Mouse (Mus musculus): ENCODE results near the gene Plpp1. TPM values are rescaled to one million over a fixed set of nuclear protein-coding genes. Genes with fewer than 3 reads are reported as not detected.

Plpp1 gene
- polyA plus RNA-seq, 1 experiment from 2014 or later = 137 TPM

DNA sequence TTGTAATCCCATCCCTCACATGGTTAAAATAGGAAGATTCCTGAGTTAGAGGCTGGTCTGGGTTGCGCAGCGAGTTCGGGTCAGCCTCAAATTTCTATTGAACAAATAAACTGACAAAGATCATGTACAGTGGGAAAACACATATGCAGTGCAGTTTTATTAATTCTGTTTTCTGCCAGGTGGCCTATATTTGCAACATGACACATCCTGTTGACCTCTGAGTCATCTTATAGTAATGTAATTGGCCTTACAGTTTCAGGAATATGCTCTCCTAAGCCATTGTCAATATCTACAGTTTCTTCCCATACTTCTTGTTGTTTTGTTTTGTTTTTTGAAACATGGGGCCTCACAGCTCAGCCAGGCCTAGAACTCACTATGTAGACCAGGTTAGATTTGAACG is 3.1 kb downstream of the Plpp1 start:
- ATAC-seq (ENCODE audit: low FRiP score, low TSS enrichment) (no peak), DNase-seq (ENCODE audit: low spot score) (no peak)
- peak overlapping the region; percentile 6; the same call in 1 of the 2 replicates for H3K4me2 ChIP-seq (replicated peaks; ENCODE audit: low read depth)
- 68% methylated on average over 4 of the region's 4 CpGs for WGBS
- no peaks in the 10 kb centered on the region for H3K27me3 ChIP-seq (ENCODE audit: control insufficient read depth, insufficient read depth, low read length)
- H3K27ac ChIP-seq (replicated peaks) = no peak overlapping the region
- H3K4me3 ChIP-seq (ENCODE audit: low read depth, low read length) = no peak overlapping the region; the same call in 1 of the 2 replicates
- no peaks in the 10 kb centered on the region for H3K9me3 ChIP-seq (ENCODE audit: control insufficient read depth, low read length)
- 0 out of 2 replicates have a peak, but pooled peaks cover 2% of the 10 kb centered on the region for H3K4me1 ChIP-seq (replicated peaks; ENCODE audit: control insufficient read depth, insufficient read depth)
- H3K9ac ChIP-seq (ENCODE audit: low read length) = no peak overlapping the region
- TF ChIP-seq EP300 (optimal IDR thresholded peaks at IDR 0.05) (no peak), CTCF (IDR thresholded peaks at IDR 0.05; ENCODE audit: low read depth) (no peak)
- peaks cover 8% of the 10 kb centered on the region; the same call in 1 of the 2 replicates for H3K36me3 ChIP-seq (ENCODE audit: control insufficient read depth, insufficient read depth, low read length)

DNA sequence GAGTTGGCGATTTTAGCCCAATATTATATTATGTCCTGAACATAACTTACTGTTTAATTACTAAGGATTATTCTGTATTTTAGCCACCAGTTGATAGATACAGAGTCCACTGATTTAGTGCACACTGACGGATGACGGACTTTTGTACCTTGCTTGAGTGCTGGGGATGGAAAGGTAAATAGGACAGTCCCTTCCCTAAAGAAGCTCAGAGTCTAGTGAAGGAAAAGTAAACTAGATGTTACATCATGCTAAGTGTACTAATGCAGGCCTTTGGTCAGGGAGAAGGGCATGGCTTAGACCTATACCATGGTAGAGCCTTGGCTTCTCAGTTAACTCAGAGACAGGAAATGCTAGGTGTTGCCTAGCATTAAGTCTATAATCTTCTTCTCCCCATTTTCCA is 4.9 kb downstream of the Plpp1 start:
- Histone ChIP-seq H3K4me2 (replicated peaks; ENCODE audit: low read depth) (no peak overlapping the region), H3K9me3 (ENCODE audit: control insufficient read depth, low read length) (no peaks in the 10 kb centered on the region), H3K36me3 (ENCODE audit: control insufficient read depth, insufficient read depth, low read length) (peaks cover 8% of the 10 kb centered on the region; the same call in 1 of the 2 replicates), H3K27ac (replicated peaks) (no peak overlapping the region), H3K27me3 (ENCODE audit: control insufficient read depth, insufficient read depth, low read length) (no peaks in the 10 kb centered on the region), H3K4me1 (replicated peaks; ENCODE audit: control insufficient read depth, insufficient read depth) (0 out of 2 replicates have a peak, but pooled peaks cover 2% of the 10 kb centered on the region), H3K9ac (ENCODE audit: low read length) (no peak overlapping the region), H3K4me3 (ENCODE audit: low read depth, low read length) (no peak overlapping the region)
- WGBS = 94% methylated on average over 3 of the region's 3 CpGs
- TF ChIP-seq EP300 (optimal IDR thresholded peaks at IDR 0.05) (no peak), CTCF (IDR thresholded peaks at IDR 0.05; ENCODE audit: low read depth) (no peak)
- no peak for ATAC-seq (ENCODE audit: low FRiP score, low TSS enrichment)
- DNase-seq (ENCODE audit: low spot score) = no peak

DNA sequence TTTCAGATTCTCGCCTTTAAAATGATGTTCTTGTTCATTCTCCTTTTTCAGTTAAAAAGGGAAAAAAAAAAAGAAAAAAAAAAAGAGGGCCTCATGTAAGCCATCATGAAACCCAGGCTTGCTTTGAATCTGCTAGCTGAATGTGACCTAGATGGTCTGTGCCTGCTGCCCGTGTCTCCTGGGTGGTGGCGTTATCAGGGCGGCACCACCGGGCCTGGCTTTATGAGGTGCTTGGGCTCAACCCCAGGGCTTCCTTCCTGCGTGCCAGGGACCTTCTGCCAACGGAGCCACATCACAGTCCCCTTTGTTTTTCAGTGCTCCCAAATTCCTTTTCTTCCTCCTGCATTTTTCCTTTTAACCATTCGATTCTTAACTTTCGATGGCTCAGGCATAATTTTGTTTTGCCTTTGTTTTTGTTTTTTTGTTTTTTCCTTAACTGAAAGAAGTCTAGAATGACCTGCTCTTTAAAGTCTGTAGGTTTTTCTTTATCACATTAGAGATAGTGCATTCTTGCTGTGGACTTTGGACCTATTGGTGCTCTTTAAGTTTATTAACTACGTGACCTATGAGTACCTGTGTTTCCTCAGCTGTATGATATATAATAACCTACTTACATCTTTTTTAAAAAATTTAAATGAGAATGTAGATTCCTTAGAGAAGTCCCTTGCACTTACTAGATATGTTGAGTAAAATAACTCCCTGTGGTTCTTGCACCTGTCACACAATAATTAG is 7.5 kb downstream of the Plpp1 start:
- H3K4me3 ChIP-seq (ENCODE audit: low read depth, low read length) = no peak overlapping the region
- ATAC-seq (ENCODE audit: low FRiP score, low TSS enrichment) (no peak), DNase-seq (ENCODE audit: low spot score) (peak; percentile 33)
- 0 out of 2 replicates have a peak, but pooled peaks cover 2% of the 10 kb centered on the region for H3K4me1 ChIP-seq (replicated peaks; ENCODE audit: control insufficient read depth, insufficient read depth)
- TF ChIP-seq CTCF (IDR thresholded peaks at IDR 0.05; ENCODE audit: low read depth) (no peak), EP300 (optimal IDR thresholded peaks at IDR 0.05) (no peak)
- peaks cover 8% of the 10 kb centered on the region; the same call in 1 of the 2 replicates for H3K36me3 ChIP-seq (ENCODE audit: control insufficient read depth, insufficient read depth, low read length)
- no peak overlapping the region for H3K27ac ChIP-seq (replicated peaks)
- WGBS = 65% methylated on average over 10 of the region's 10 CpGs
- no peak overlapping the region for H3K9ac ChIP-seq (ENCODE audit: low read length)
- no peaks in the 10 kb centered on the region for H3K9me3 ChIP-seq (ENCODE audit: control insufficient read depth, low read length)
- H3K4me2 ChIP-seq (replicated peaks; ENCODE audit: low read depth) = no peak overlapping the region
- H3K27me3 ChIP-seq (ENCODE audit: control insufficient read depth, insufficient read depth, low read length) = no peaks in the 10 kb centered on the region

DNA sequence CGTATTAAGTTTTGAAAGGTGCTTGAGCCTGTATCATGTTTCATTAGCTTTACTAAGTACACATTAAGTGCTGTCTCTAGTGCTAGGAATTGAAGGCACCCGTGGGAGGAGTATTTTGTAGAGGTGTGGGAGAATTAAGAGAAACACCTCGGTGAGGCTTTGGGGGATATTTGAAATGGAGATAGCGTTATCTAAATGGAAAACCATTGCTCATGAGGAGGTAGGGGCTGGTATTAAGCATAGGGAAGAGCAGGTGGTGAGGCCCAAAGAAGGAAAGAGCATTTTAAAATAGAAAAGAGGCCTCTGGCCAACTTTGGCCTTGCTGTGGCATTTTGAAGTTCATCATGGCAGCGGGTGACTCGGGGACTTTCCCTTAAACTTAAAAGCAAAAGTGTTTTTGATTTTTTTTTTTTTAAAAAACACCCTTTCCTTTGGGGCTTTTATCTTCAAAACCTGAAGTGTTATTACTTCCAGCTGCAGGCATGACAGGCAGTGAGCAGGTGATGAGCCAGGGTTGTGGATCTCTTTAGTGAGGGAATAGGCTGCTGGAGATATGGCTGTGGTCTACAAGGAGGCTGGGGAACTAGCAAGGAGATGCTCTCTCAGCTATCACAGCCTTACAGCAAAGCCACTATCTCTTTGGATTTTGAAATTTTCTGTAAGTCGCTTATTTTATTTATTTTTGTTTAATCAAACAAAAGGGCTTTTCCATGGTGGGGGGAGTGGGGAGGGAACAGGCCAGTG is 9.1 kb downstream of the Plpp1 start:
- Histone ChIP-seq H3K9me3 (ENCODE audit: control insufficient read depth, low read length) (no peaks in the 10 kb centered on the region), H3K4me2 (replicated peaks; ENCODE audit: low read depth) (no peak overlapping the region), H3K4me3 (ENCODE audit: low read depth, low read length) (no peak overlapping the region), H3K4me1 (replicated peaks; ENCODE audit: control insufficient read depth, insufficient read depth) (0 out of 2 replicates have a peak, but pooled peaks cover 2% of the 10 kb centered on the region), H3K36me3 (ENCODE audit: control insufficient read depth, insufficient read depth, low read length) (peaks cover 8% of the 10 kb centered on the region; the same call in 1 of the 2 replicates), H3K27me3 (ENCODE audit: control insufficient read depth, insufficient read depth, low read length) (no peaks in the 10 kb centered on the region), H3K9ac (ENCODE audit: low read length) (no peak overlapping the region), H3K27ac (replicated peaks) (no peak overlapping the region)
- TF ChIP-seq EP300 (optimal IDR thresholded peaks at IDR 0.05) (no peak), CTCF (IDR thresholded peaks at IDR 0.05; ENCODE audit: low read depth) (no peak)
- DNase-seq (ENCODE audit: low spot score) (no peak), ATAC-seq (ENCODE audit: low FRiP score, low TSS enrichment) (no peak)
- 57% methylated on average over 7 of the region's 7 CpGs for WGBS

DNA sequence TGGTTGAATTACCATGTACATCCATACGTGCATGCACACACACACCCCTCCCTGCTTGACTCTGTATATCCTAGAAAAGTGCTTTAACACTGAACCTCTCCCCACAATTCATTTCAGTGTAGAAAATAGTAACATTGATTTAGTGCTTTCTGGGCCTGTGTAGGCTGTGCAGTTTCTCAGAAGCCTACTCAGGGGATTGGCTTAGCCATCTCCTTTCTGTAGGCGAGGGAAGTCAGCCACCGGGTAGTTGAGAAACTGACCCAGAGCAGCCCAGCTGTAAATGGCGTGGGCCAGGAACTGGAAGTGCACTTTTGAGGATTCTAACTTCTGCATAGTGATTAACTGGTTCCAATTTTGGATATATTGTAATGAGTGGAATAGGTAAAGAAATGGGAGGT is 9.7 kb downstream of the Plpp1 start:
- Histone ChIP-seq H3K4me1 (replicated peaks; ENCODE audit: control insufficient read depth, insufficient read depth) (0 out of 2 replicates have a peak, but pooled peaks cover 2% of the 10 kb centered on the region), H3K36me3 (ENCODE audit: control insufficient read depth, insufficient read depth, low read length) (peaks cover 8% of the 10 kb centered on the region; the same call in 1 of the 2 replicates), H3K27me3 (ENCODE audit: control insufficient read depth, insufficient read depth, low read length) (no peaks in the 10 kb centered on the region), H3K4me3 (ENCODE audit: low read depth, low read length) (no peak overlapping the region), H3K9ac (ENCODE audit: low read length) (no peak overlapping the region), H3K4me2 (replicated peaks; ENCODE audit: low read depth) (no peak overlapping the region), H3K27ac (replicated peaks) (0 out of 2 replicates have a peak overlapping the region, but pooled peaks have one; percentile 35), H3K9me3 (ENCODE audit: control insufficient read depth, low read length) (no peaks in the 10 kb centered on the region)
- WGBS = 73% methylated on average over 4 of the region's 4 CpGs
- DNase-seq (ENCODE audit: low spot score) (no peak), ATAC-seq (ENCODE audit: low FRiP score, low TSS enrichment) (no peak)
- TF ChIP-seq CTCF (IDR thresholded peaks at IDR 0.05; ENCODE audit: low read depth) (no peak), EP300 (optimal IDR thresholded peaks at IDR 0.05) (no peak)

All from stomach, postnatal 0 days (tissue).